Mouse (Mus musculus): Measurements from ENCODE around the gene A730061H03Rik.

DNA sequence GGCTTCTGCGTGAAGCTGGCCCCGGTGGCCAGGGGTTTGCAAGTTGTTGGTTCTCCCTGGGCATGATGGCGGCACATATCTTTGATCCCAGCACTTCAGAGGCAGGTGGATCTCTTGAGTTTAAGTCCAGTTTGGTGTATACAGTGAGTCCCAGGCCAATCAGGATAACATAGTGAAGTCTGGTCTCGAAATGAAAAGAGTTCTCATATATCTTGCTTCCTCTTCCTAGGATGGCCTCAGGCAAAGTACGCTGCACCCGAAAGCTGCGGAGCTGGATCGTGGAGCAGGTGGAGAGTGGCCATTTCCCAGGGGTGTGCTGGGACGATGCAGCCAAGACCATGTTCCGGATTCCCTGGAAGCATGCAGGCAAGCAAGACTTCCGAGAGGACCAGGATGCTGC lies 44.6 kb upstream of the A730061H03Rik start:
- TF ChIP-seq GATA1 (IDR thresholded peaks at IDR 0.05; ENCODE audit: low read length) (no peak), TAL1 (IDR thresholded peaks at IDR 0.05; ENCODE audit: low read length) (no peak)

Data from erythroblast, embryonic 14.5 days (primary cell).